Mouse (Mus musculus): ENCODE results near the gene Abtb2.

GRCm38 (mm10) chr2:103601531-103601930, 35.4 kb downstream of the Abtb2 start:
- TF ChIP-seq CTCF (IDR thresholded peaks at IDR 0.05; ENCODE audit: control insufficient read depth, insufficient read depth, low read length): no peak
- TF ChIP-seq POLR2A (IDR thresholded peaks at IDR 0.05; ENCODE audit: borderline replicate concordance, control insufficient read depth, low read depth, low read length): no peak

All from bone marrow, adult 2 months (tissue).